Mouse (Mus musculus): ENCODE measurements around the gene Clic1. TPM values are rescaled to one million over a fixed set of nuclear protein-coding genes. Genes with fewer than 3 reads are reported as not detected.

Clic1 gene
- polyA plus RNA-seq, 1 experiment from 2014 or later: 102 TPM

GRCm38 (mm10) chr17:35011440-35011839 is 38.3 kb upstream of the Clic1 start:
- Histone ChIP-seq H3K27ac (no peak overlapping the region), H3K4me1 (replicated peaks) (peaks cover 7% of the 10 kb centered on the region), H3K4me2 (no peak overlapping the region), H3K4me3 (no peak overlapping the region), H3K9me3 (no peaks in the 10 kb centered on the region), H3K9ac (no peak overlapping the region), H3K27me3 (no peaks in the 10 kb centered on the region), H3K36me3 (peaks cover 98% of the 10 kb centered on the region)
- 92% methylated on average over 8 of the region's 8 CpGs for WGBS
- ATAC-seq (ENCODE audit: low FRiP score): no peak

- no peak for ATAC-seq (ENCODE audit: low FRiP score)
Measured at GRCm38 (mm10) chr17:35012430-35012829, 37.3 kb upstream of the Clic1 start.

GRCm38 (mm10) chr17:35013221-35013620 is 36.5 kb upstream of the Clic1 start:
- peaks cover 96% of the 10 kb centered on the region for H3K36me3 ChIP-seq
- no peak overlapping the region for H3K27ac ChIP-seq
- H3K9ac ChIP-seq: no peak overlapping the region
- no peaks in the 10 kb centered on the region for H3K9me3 ChIP-seq
- H3K4me3 ChIP-seq: no peak overlapping the region
- no peaks in the 10 kb centered on the region for H3K27me3 ChIP-seq
- ATAC-seq (ENCODE audit: low FRiP score): no peak
- H3K4me1 ChIP-seq (replicated peaks): peaks cover 10% of the 10 kb centered on the region
- 80% methylated on average over 6 of the region's 6 CpGs for WGBS
- H3K4me2 ChIP-seq: no peak overlapping the region

More at GRCm38 (mm10) chr17:35012430-35012829, 37.3 kb upstream of the Clic1 start:
- no peak overlapping the region for H3K9ac ChIP-seq
- peaks cover 99% of the 10 kb centered on the region for H3K36me3 ChIP-seq
- H3K4me3 ChIP-seq: no peak overlapping the region
- WGBS: 92% methylated on average over 13 of the region's 13 CpGs
- H3K4me2 ChIP-seq: no peak overlapping the region
- no peaks in the 10 kb centered on the region for H3K27me3 ChIP-seq
- H3K27ac ChIP-seq: no peak overlapping the region
- H3K9me3 ChIP-seq: no peaks in the 10 kb centered on the region
- H3K4me1 ChIP-seq (replicated peaks): peaks cover 10% of the 10 kb centered on the region

- no peak for ATAC-seq (ENCODE audit: low FRiP score)
- H3K4me2 ChIP-seq: no peak overlapping the region
- no peak overlapping the region for H3K27ac ChIP-seq
- H3K4me1 ChIP-seq (replicated peaks): peaks cover 10% of the 10 kb centered on the region
- H3K9me3 ChIP-seq: no peaks in the 10 kb centered on the region
- H3K36me3 ChIP-seq: peaks cover 79% of the 10 kb centered on the region
- WGBS: 93% methylated on average over 16 of the region's 16 CpGs
- H3K4me3 ChIP-seq: no peak overlapping the region
- H3K9ac ChIP-seq: no peak overlapping the region
- no peaks in the 10 kb centered on the region for H3K27me3 ChIP-seq
Measured at GRCm38 (mm10) chr17:35015296-35015695, 34.5 kb upstream of the Clic1 start.

- H3K9me3 ChIP-seq: no peaks in the 10 kb centered on the region
- H3K9ac ChIP-seq: no peak within 1 kb of the TSS
- no peak within 1 kb of the TSS for H3K4me2 ChIP-seq
- H3K27ac ChIP-seq: no peak within 1 kb of the TSS
- 59% methylated on average over 12 of the region's 12 CpGs for WGBS
- H3K27me3 ChIP-seq: no peaks in the 10 kb centered on the region
- peaks cover 68% of the 10 kb centered on the region for H3K36me3 ChIP-seq
- peaks cover 14% of the 10 kb centered on the region for H3K4me1 ChIP-seq (replicated peaks)
- peak; percentile 69 for ATAC-seq (ENCODE audit: low FRiP score)
- H3K4me3 ChIP-seq: no peak within 1 kb of the TSS
Measured at GRCm38 (mm10) chr17:35016376-35016775, 33.4 kb upstream of the Clic1 start, which contains the start of gene Vwa7. TSS of gene Vwa7 (plus strand) at chr17:35016579.

GRCm38 (mm10) chr17:35016791-35017705 is 32.7 kb upstream of the Clic1 start:
- Histone ChIP-seq H3K9me3 (no peaks in the 10 kb centered on the region), H3K4me1 (replicated peaks) (peaks cover 19% of the 10 kb centered on the region), H3K9ac (no peak overlapping the region), H3K4me2 (no peak overlapping the region), H3K27me3 (no peaks in the 10 kb centered on the region), H3K36me3 (peaks cover 62% of the 10 kb centered on the region), H3K27ac (no peak overlapping the region), H3K4me3 (no peak overlapping the region)
- 0 out of 2 replicates have a peak, but pooled peaks have one; percentile 6 for ATAC-seq (ENCODE audit: low FRiP score)
- 82% methylated on average over 10 of the region's 10 CpGs for WGBS

GRCm38 (mm10) chr17:35017706-35018030 is 32.1 kb upstream of the Clic1 start:
- Histone ChIP-seq H3K4me1 (replicated peaks) (peaks cover 19% of the 10 kb centered on the region), H3K4me2 (no peak overlapping the region), H3K36me3 (peaks cover 55% of the 10 kb centered on the region), H3K9ac (no peak overlapping the region), H3K27ac (no peak overlapping the region), H3K9me3 (no peaks in the 10 kb centered on the region), H3K4me3 (no peak overlapping the region), H3K27me3 (no peaks in the 10 kb centered on the region)
- WGBS: 75% methylated on average over 14 of the region's 14 CpGs
- ATAC-seq (ENCODE audit: low FRiP score): no peak

- peaks cover 19% of the 10 kb centered on the region for H3K4me1 ChIP-seq (replicated peaks)
- H3K9ac ChIP-seq: peak overlapping the region; percentile 5; the same call in 1 of the 2 replicates
- H3K9me3 ChIP-seq: no peaks in the 10 kb centered on the region
- 89% methylated on average over 3 of the region's 3 CpGs for WGBS
- H3K4me3 ChIP-seq: no peak overlapping the region
- ATAC-seq (ENCODE audit: low FRiP score): no peak
- peaks cover 50% of the 10 kb centered on the region for H3K36me3 ChIP-seq
- no peak overlapping the region for H3K27ac ChIP-seq
- no peak overlapping the region for H3K4me2 ChIP-seq
- no peaks in the 10 kb centered on the region for H3K27me3 ChIP-seq
Measured at GRCm38 (mm10) chr17:35018171-35018570, 31.6 kb upstream of the Clic1 start.

GRCm38 (mm10) chr17:35019894-35020293 is 29.9 kb upstream of the Clic1 start:
- Histone ChIP-seq H3K9me3 (no peaks in the 10 kb centered on the region), H3K9ac (no peak overlapping the region), H3K27ac (no peak overlapping the region), H3K4me2 (no peak overlapping the region), H3K36me3 (peaks cover 33% of the 10 kb centered on the region), H3K27me3 (no peaks in the 10 kb centered on the region), H3K4me3 (no peak overlapping the region), H3K4me1 (replicated peaks) (peaks cover 19% of the 10 kb centered on the region)
- 80% methylated on average over 11 of the region's 11 CpGs for WGBS
- ATAC-seq (ENCODE audit: low FRiP score): no peak

- no peak overlapping the region for H3K9ac ChIP-seq
- H3K4me1 ChIP-seq (replicated peaks): peaks cover 19% of the 10 kb centered on the region
- peaks cover 27% of the 10 kb centered on the region for H3K36me3 ChIP-seq
- no peaks in the 10 kb centered on the region for H3K9me3 ChIP-seq
- no peak overlapping the region for H3K4me2 ChIP-seq
- H3K27ac ChIP-seq: no peak overlapping the region
- 94% methylated on average over 8 of the region's 8 CpGs for WGBS
- ATAC-seq (ENCODE audit: low FRiP score): no peak
- H3K27me3 ChIP-seq: no peaks in the 10 kb centered on the region
- H3K4me3 ChIP-seq: no peak overlapping the region
Measured at GRCm38 (mm10) chr17:35020551-35020950, 29.2 kb upstream of the Clic1 start.

GRCm38 (mm10) chr17:35021163-35021808 is 28.5 kb upstream of the Clic1 start:
- Histone ChIP-seq H3K4me2 (peak overlapping the region; percentile 31), H3K4me3 (no peak overlapping the region), H3K9me3 (no peaks in the 10 kb centered on the region), H3K9ac (0 out of 2 replicates have a peak overlapping the region, but pooled peaks have one; percentile 39), H3K27ac (peak overlapping the region; percentile 26; the same call in 1 of the 2 replicates), H3K27me3 (no peaks in the 10 kb centered on the region), H3K4me1 (replicated peaks) (peaks cover 18% of the 10 kb centered on the region), H3K36me3 (peaks cover 19% of the 10 kb centered on the region)
- ATAC-seq (ENCODE audit: low FRiP score): peak; percentile 30; the same call in 1 of the 2 replicates
- 5% methylated on average over 17 of the region's 17 CpGs for WGBS

- H3K4me3 ChIP-seq: no peak overlapping the region
- peaks cover 16% of the 10 kb centered on the region for H3K4me1 ChIP-seq (replicated peaks)
- no peak overlapping the region; the same call in 1 of the 2 replicates for H3K27ac ChIP-seq
- H3K27me3 ChIP-seq: no peaks in the 10 kb centered on the region
- H3K9me3 ChIP-seq: no peaks in the 10 kb centered on the region
- WGBS: 65% methylated on average over 6 of the region's 6 CpGs
- no peak overlapping the region for H3K9ac ChIP-seq
- H3K4me2 ChIP-seq: no peak overlapping the region
- ATAC-seq (ENCODE audit: low FRiP score): no peak
- H3K36me3 ChIP-seq: peaks cover 12% of the 10 kb centered on the region
Measured at GRCm38 (mm10) chr17:35021842-35022477, 27.8 kb upstream of the Clic1 start.
